Mouse (Mus musculus): ENCODE measurements around the gene Exoc3l4.

Gene Exoc3l4

DNA sequence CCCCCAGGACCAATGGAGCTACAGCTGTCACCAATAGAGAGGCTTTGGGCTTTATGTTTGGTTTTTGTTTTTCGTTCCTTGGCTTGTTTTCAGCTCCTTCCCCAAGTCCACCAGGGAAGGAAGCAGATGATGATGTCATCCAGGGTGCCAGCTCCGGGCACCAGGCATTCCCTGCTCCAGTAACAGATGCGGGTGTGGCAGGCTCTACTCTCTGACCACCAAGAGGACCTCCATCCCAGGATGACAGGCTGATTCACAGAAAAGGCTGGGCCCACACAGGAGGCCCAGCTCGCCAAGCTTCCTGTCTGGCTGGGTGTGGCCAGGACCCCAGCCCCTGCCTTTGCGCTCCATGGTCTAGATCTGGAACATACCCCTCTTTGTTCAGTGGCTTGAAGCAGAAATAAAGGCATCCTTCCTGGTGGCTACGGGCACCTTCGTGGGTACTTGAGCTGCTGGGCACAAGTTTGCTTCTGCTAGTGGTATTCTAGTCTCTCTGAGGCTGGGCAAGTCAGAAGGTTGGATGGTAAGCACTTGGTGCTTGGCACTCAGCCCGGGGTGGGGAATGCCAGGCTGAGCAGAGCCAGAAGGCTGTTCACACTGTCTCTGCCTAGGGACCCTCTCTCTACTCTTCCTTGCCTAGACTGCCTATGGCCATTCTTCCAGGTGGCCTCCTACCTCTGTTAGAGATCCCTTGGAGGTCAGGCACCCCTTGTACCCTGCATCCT is 5.0 kb upstream of the Exoc3l4 start:
- DNase-seq = peak; percentile 81 to 89

GRCm38 (mm10) chr12:111412581-111413284 is 4.1 kb upstream of the Exoc3l4 start:
- DNase-seq = no peak

DNA sequence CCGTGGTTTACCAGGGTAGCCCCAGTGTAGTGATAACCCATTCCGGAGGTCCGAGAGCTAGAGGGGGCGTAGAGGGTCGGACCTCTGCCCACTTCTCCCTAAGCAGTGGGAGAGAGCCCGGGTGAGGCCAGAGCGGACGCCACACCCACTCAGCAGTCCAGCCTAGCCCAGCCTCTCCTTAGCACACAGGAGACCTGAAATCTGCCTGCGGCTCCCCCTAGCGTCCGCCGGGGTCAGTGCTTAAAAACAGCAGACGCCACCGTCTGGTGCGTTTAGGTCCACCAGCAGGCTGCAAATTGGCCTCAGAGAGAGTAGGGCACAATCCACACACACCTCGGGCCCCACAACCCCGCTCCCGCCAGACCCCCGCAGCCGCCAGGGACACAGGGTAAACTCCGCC is 3.5 kb upstream of the Exoc3l4 start:
- peak; percentile 95 for DNase-seq

DNA sequence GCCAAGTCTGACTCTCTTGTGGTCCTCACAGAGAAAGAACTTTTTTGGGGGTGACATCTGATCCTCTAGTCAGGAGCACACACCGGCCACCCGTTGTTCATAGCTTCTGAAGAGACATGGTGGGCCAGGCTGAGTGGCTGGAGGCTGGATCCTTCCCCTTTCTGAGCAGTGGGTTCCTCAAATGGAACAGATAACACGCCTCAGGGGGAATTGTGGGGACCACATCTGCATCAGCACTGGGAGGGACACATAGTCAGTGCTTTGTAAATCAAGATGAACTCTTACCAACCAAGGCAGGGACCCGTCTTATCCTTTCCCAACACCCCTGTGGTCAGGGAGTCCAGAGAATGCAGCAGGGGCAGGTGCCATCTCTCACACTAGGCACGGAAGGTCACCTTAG is 3.1 kb downstream of the Exoc3l4 start:
- no peak for DNase-seq

GRCm38 (mm10) chr12:111420946-111421709 is 4.3 kb downstream of the Exoc3l4 start:
- no peak for DNase-seq

DNA sequence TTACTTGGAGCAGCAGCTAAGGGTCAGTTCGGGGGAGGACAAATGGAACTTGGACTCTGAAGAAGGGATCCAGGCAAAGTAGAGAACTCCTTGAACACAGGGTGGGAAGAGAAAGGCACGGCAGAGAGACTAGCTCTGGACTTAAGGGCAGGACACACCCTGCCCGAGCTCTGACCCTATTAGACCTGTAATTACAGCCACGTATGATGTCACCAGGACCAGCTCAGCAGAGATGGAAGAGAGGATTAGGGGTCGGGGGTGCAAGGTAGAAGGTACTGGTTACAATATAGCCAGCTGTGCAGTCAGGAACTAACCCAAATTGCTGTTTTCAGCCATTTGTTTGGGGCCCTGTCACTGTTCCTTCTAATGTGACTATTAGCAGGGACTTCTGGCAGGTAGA is 6.0 kb downstream of the Exoc3l4 start:
- DNase-seq = no peak

DNA sequence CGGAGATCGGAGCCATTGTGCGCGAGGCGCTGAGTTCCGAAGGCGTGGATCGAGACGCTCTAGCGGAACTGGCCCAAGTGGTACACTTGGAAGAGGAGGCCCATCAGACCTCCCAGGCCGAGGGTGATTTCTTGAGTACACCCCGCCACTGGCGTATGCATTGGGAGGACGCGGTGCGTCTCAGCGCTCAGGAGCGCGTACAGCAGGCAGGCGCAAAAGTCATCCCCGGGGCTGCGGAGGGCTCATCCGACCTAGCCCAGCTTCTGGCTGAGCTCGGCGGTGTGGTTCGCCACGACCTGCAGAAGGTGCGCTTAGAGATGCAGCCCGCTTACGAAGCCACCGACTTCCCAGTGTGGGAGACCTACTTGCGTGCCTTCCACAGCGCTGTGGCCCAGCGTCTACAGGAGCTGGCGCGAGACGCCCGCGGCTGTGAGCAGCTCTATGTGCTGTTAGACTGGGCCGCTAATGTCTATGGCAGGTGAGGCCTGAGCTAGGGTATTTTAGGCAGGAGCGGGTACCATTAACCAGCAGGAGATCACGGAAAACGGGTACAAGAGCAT is 6.8 kb downstream of the Exoc3l4 start:
- DNase-seq = no peak

DNA sequence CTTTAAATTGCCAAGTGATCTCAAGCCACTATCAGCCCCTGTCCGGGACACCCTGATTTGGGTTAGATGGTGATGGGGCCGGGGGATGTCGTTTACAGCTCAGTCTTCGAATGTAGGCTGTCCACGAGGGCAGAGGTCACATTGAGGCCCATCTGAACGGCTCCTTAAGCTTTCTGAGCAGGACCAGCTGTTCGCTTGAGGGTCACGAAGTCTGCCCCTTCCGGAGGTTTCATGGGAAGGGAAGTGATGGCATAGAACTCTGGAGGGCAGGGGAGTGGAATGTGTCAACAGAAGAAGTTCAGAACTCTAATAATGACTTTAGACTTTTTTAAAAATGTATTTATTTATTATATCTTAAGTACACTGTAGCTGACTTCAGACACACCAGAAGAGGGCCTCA is 7.7 kb downstream of the Exoc3l4 start:
- no peak for DNase-seq

DNA sequence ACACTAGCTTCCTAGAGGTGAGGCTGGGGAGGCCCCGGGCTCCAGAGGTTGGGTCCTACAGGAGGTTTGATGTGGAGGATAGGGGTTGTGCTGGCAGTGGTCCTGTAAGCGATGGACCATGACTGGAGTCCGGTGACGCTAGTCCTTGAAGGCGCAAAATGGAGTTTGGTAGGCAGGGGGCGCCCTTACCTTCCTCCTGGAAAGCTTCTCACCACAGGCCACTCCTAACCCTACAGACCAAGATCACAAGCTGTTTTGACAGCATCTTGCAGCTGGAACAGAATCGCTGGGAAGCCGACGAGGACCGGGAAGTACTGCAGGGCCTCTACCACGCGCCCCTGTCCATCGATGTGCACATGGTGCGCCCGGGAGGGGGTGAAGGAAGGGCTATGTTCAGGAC is 8.4 kb downstream of the Exoc3l4 start:
- peak; percentile 94 to 96 for DNase-seq

DNA sequence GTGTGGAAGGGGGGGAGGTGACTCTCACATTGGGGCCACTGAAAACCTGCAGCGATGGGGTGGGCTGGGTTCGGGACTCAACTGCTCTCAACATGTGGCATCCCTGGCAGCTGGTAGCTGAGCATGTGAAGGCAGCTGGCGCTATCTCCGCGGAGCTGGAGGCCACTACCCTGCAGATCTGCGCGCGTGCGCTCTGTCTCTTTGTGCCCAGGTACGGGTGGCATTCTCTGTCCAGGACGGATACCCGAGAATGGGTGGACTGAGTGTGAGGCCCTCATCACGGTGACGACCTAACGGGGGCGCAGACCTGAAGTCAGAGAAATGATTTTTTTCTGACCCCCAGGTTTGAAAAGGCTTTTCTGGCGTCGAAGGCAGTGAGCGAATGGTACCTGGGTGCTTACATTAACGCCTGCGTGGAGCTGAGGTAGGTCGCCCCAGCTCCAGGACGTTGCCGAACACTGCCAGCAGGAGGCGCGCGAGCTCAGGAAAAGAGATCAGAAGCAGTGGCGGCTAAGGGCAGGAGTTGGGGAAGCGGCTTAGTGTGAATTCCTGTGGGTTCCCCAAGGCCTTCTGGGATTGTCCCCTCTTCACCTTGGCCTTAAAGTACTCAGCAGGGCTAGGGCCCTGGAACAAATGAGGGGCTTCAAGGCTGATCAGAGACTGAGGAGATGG is 9.1 kb downstream of the Exoc3l4 start:
- peak; percentile 97 to 99 for DNase-seq

GRCm38 (mm10) chr12:111427438-111428113 is 10.8 kb downstream of the Exoc3l4 start:
- DNase-seq = peak; percentile 63 to 70

- no peak for DNase-seq
Observed at GRCm38 (mm10) chr12:111428364-111428763, 11.5 kb downstream of the Exoc3l4 start.

DNA sequence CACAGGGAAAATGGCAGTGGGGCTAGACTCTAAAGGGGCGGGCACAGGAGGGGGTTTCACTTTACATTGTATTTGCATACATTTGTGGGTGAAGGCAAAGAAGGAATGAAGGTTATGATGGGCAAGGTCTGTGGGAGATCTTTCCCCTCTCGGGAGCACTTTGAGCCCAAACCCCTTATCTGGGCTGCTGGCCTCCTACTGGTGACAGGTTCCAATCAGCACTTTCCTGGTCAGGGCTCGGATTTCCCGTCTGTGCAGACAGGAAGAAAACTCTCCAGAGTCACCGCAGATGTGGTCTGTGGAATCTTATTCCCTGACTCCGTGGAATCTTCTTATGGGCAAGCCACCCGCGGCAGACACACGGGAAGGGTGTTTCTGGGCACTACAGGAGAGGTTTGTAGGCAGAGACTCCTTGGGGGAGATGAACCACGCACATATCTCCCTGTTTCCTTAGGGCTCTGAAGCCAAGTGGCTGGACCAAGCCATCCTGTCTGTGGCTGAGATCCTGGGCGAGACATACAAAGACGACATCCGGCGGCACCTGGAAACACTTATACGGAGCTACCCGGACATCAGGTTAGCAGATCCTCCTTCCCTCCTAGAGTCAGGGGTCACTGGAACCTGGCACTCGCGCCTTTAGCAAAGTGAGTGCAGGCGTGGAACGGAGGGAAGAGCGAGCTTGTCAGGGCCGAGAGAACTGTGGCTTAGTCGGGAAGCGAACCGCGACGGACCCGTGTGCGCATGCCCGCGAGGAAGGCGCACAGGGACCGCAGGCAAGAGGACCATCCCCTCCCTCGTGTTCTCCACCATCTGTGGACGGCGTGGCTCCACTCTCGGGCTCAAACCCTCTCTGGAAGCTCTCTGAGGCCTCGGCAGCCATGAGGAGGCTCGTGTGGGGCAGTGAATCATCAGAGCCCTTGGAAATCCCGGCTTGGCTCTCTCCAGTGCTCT is 12.4 kb downstream of the Exoc3l4 start:
- DNase-seq = peak; percentile 64 to 66

DNA sequence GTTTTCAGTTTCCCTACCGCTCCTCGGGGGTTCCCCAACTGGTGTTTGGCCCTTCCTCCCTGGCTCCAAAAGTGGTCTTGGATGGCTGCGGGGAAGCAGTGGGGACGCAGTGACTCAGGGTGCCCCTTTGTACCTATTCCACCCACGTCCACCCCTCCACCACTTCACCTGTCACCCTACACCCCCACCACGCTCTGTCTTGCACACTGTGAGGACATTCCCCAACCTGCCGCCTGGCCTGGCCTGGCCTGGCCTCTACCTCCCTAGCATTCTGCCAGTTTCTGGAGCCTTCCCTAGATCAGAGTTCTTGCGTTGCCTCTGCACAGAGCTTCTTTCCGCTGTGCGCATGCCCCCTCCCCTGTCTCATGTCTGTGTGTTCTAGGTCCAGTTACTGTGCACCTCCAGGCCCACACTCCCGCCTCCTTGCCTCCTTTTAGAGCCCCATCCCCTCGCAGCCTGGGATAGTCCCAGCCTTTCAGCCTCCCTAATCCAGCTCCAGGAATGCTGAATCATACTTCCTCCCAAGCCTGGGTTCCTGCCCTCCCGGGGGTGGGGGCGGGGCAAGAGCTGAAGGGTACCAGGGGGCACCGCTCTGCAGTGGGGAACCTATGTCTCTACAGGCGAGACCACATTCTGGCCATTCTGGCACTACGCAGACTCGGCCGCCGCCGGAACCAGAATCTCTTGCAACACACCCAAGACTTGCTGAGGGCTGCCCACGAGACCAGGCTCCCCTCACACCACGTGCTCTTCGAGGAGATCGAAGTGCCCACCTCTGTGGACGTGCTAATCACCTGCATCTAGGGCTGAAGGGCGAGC is 13.4 kb downstream of the Exoc3l4 start:
- no peak for DNase-seq

GRCm38 (mm10) chr12:111430868-111431817 is 14.3 kb downstream of the Exoc3l4 start:
- no peak for DNase-seq

DNA sequence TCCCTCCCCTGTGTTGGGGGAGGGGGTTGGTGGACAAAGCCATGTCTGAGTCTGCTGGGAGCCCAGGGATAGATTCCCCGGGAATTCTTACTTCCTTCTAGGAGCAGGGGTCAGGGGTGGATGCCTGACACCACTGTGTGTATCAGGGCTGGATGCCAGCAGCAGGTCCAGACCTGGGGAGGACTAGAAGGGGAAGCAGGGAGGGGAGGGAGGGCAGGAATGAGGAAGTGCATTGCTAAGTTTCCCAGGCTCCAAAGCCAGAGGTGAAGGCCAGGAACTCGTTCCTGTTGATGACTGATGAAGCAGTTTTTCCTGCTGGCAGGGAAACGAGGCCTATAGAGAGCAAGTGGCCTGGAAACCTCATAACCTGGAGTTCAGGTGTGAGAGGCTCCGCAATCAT is 15.3 kb downstream of the Exoc3l4 start:
- no peak for DNase-seq

- DNase-seq = no peak
Observed at GRCm38 (mm10) chr12:111432751-111433331, 16.0 kb downstream of the Exoc3l4 start.

DNA sequence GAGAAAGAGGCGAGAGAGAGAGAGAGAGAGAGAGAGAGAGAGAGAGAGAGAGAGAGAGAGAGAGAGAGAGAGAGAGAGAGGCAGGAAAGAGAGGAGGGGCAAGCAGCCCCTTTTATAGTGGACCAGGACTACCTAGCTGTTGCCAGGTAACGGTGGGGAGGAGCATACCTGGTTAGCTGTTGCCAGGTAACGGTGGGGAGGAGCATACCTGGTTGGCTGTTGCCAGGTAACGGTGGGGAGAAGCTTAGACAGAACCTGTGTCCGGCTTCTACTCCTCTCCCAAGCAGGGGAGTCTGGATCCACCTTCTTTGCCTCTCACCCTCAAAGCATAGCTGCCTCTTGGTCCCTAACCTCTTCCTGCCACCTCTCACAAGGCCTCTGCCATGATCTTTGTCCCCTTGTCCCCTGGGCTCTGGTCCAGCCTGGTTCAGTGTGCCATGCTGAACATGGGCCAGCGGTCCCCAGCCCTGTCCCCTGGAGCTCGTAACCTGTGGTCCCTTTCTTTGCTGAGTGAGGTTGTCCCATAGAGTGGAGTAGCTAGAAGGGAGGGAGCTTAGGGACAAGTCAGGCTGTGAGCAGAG is 17.4 kb downstream of the Exoc3l4 start:
- no peak for DNase-seq
